Comparison of ENCODE assay signal across 1 mouse cellular context in the genomic region with DNA sequence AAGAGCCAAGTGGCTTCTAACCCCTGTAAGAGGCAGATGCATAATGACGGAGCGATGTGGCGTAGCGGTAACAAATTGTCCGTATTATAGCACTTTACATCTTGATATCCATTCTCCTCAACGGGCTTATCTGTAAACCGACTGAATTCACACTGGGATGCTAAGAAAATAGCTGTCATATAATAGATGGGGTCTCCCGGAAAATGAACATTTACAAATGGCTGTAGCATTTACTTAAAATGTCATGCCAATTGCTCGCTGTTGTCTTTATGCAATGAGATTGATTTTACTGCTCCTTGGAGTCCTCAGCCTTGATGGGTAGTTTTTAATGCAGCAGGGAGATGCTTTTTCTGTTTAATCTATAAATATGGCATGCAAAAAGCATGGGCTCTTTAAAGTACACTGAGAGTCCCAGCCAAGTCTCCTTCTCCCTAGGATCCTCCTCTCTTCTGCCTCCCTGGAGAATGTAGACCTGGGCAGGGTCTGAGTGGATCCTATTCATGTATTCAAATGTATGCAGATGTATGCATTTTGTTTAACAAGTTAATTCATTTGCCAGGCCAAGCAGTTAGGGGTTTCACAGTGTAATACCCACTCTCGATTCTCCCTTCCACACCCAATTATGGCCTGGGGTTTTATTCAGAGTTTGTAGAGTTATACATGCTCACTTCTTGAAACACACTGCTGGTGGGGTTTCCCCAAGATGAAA.
TF ChIP-seq lines count a peak whose summit lies in the region.

No protein-coding gene starts in this region.

TF ChIP-seq in CH12.LX, 34 proteins besides CTCF, POLR2A, EP300 and RAD21 (continued from another document):
- no peak for TF ChIP-seq MAZ (IDR thresholded peaks at IDR 0.05; ENCODE audit: low read depth, low read length)
- TF ChIP-seq CHD1 (IDR thresholded peaks at IDR 0.05; ENCODE audit: low read depth, low read length), result no peak
- no peak for TF ChIP-seq NELFE (IDR thresholded peaks at IDR 0.05; ENCODE audit: low read depth, low read length)
- no peak for TF ChIP-seq RCOR1 (conservative IDR thresholded peaks at IDR 0.05; ENCODE audit: low read depth, low read length)
- no peak for TF ChIP-seq E2F4 (IDR thresholded peaks at IDR 0.05; ENCODE audit: insufficient replicate concordance, low read depth, low read length)
- no peak for TF ChIP-seq ETS1 (conservative IDR thresholded peaks at IDR 0.05; ENCODE audit: low read depth, low read length)
- no peak for TF ChIP-seq KAT2A (IDR thresholded peaks at IDR 0.05; ENCODE audit: insufficient replicate concordance, low read length)
- no peak for TF ChIP-seq ZC3H11A (IDR thresholded peaks at IDR 0.05; ENCODE audit: low read depth, low read length)
- TF ChIP-seq TCF12 (IDR thresholded peaks at IDR 0.05; ENCODE audit: low read depth, low read length), result no peak
